Mouse (Mus musculus) cerebellum, postnatal 10 days (tissue): Measurements from ENCODE around the gene Dedd2.
A peak's percentile ranks its signal among the peaks of the same experiment; 100 is the strongest.
"Not testable (repeated sequence)": the region's sequence is repeated elsewhere in the genome, so short reads cannot be mapped to it uniquely, and the experiment has no call there.

Experiments used
- DNase-seq, 2 experiments: peaks; one replicate each; pipeline ENCODE4 v3.0.0; 2021; ENCODE audit warnings: mixed read lengths in 2 of 2

Dedd2 gene

GRCm38 (mm10) chr7:25220457-25221101 is at the start of gene Dedd2:
TSS of gene Dedd2 (minus strand) at chr7:25220615.
- DNase-seq: peak; percentile 42 to 47

DNA sequence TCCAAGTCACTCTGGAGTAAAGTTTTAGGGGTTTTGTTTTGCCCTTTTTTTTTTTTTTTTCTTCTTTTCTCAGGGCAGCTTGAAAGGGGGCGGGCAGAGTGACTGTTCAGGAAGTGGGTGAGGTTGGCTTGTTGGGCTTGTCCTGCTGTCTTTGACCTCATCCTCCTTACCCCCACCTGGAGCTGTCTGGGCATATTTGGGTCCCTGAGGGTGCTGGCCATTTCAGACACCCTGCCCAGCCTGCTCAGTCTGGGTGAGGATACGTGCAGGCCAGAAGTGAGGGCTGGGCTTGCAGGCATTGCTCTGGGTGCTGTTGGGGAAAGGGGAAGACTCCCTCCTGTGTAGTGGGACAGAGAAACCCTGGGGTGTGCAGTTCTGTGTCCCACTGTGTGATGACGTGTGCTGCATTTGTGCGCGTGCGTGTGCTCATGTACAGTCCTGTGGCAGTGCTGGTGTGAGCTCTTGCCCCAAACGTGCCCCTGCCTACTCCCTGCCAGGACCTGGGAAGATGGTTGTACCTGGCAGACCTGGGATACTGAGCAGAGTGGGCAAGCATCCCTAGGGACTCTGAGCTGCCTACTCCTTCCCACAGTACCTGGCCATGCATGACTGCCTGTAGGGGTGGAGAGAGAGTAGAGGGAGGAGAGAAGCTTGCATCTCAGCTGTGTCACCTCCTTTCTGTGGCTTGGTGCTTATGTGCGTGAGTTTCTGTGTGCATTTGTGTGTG is 49.3 kb upstream of the Dedd2 start:
- peak in 1 of 2 experiments; percentile 15 for DNase-seq

GRCm38 (mm10) chr7:25269029-25269428 is 48.6 kb upstream of the Dedd2 start:
- peak; percentile 23 to 36 for DNase-seq

GRCm38 (mm10) chr7:25268588-25268987 is 48.2 kb upstream of the Dedd2 start:
- no peak for DNase-seq

DNA sequence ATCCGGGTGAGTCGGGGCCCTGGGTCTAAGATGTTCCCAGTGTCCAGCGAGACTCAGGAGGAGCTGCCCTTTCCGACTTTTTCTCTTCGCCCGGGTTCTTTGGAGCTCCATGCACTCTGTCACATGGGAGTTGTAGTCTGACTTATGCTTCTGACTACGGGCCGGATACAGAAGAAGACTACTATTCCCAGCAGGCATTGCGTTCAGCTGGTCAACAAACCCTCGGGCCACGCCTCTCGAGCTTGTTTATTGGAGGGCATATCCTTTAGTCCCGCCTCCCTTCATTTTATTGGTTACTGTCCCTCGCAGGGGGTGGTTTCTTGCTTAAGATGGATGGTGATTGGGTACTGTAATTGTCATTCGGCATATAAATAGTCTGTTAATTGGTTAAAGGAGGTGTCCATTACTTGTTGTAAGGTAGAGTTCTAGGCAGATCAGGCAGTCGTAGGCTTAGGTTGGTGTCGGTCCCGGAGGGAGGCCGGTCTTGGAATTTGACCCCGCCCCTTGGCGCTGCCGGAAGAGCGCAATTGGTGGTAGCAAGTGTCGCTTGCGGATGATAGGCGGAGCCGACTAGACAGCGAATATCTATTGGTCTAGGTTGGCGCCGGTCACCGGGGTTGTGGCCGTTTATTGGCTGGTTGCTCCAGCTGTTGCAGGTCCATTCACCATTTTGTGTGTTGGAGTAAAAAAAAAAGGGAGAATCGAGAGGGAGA is 47.5 kb upstream of the Dedd2 start:
- DNase-seq: peak; percentile 99 to 100

DNA sequence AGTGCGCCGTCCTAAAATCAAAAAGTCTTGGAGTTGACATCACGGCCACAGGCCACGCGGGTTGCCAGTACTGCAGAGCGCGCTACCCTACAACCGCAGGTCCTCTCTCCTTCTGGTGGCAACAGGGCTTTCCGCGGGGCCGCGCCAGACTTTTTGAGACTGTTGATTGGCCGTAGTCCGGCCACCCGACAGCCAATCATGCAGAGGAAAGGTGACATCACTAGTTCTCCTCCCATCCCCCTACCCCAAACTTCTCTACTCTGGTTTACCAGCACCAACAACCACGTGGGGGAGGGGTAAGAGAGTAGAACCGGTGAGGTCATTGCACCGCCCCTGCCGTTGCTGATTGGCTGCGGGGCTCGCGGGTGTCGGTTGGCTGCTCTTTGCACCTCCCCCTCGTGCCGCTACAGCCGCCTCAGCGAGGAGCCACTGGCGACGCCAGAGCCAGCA is 46.9 kb upstream of the Dedd2 start, which contains the start of gene Cic:
TSS of gene Cic (plus strand) at position 404 of the 450 bp plus-strand sequence.
- DNase-seq: peak; percentile 100

DNA sequence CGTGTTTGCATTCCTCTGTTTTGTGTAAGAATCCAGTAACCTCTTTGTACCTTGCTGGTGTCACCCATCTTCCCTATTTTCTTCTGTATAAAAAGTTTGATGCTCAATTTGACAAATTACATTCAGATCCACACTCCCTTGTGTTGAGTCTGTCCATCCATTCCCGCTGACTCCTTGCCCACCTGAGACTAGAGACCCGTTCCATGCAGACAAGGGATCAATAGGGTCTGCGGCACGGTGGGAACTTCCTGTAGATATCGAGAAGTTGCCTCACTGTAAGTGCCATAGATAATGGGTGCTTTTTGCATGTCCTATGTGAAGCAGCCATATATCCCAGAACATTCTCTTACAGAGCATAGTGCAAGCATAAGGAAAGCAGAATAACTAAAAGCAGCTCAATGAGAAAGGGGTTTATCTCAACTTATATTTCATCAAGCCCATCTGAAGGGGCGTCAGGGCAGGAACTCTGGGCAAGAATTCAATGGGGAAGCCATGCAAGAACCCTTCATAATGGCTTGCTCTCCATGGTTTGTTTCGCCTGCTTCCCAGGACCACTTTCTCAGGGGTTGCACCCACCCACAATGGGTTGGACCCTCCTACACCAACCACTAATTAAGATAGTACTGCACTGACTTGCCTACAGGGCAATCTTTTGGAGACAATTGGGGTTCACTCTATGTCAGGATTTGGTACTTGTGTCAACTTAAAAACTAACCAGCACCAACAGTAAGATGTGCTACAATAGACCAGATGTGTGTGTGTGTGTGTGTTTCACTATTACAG is 46.0 kb upstream of the Dedd2 start:
- DNase-seq: no peak

DNA sequence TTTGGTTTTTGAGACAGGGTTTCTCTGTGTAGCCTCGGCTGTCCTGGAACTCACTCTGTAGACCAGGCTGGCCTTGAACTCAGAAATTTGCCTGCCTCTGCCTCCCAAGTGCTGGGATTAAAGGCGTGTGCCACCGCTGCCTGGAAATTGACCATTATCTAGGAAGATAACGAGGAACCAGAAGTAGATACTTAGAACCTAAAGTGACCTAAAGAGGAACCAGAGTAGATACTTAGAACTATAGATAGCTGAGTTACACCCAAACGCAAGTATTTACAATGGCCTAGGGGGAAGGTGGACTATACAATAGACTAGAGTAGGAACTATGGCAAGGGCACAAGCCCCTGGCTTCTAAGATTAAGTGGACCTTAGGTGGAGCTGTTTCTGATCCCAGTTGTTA is 45.3 kb upstream of the Dedd2 start:
- DNase-seq: not testable (repeated sequence)

DNA sequence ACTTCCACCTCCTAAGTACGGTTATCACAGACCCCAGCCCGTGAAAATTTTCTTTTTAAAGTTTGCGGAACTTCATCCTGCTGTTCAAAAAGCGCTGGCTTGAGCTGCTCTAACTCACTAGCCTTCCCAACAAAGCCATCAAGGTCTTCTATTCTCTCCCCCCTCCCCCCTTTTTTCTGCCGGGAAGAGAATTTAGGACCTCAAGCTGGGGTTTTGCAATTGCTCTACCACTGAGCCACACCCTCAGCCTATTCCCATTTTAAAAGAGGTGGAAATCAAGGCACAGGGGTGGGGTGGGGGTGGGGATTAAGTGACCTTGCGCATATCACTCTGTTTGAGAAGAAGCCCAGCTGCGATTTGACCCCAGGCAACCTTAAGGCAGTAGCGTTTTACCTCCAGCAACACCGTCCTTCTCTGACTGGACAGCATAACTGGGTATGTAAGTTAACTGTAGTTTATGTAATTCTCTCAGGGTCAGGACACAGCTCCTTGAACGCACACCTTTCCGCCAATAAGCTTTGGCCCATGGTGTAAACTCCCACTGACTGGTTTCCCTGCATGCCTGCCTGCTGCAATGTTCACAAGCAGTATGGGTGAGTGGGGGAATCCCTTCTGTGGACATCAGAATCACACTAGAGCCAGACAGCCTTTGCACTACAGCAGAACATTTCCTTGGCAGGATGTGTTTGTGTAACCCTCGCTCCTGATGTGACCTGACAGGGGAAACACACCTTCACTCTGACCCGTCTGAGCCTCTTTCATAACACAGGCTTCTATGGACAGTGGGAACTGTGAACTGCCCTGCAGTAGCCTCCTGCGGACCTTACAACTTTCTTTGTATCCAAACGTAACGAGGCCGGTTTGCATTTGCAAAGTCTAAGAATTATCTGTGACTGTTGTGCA is 43.8 kb upstream of the Dedd2 start:
- no peak for DNase-seq

DNA sequence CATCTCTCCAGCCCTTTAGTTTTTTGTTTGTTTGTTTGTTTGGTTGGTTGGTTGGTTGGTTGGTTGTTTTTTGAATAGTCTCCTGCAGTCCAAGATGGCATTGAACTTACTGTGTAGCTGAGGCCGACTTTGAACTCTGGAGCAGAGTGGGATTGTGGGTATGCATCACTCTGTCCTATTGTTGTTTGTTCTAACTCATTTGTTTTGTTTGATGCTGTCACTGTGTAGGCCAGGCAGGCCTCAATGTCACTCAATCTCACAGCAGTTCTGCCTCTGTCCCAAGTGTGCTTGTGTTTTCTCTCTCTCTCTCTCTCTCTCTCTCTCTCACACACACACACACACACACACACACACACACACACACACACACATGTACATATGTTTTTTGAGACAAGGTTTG is 41.5 kb upstream of the Dedd2 start:
- no peak for DNase-seq

DNA sequence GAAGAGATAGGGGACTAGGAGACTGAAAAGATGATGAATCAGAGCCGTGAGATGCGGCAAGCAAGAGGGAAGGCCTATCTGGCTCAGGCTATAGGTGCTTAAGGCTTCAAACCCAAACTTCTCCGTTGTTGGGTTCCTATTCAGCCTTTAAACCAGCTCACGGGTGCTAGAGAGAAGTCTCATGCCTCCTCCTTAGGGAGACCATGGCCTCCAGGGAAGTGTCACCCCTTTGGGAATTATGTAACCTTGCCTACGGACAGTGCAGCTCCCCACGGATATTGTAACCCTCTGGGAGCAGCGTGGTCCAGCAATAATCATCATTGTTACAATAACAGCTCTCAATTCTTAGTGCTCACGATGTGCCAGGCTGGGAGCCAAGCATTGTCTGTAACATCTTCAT is 31.4 kb upstream of the Dedd2 start:
- peak in 1 of 2 experiments; percentile 38 for DNase-seq

DNA sequence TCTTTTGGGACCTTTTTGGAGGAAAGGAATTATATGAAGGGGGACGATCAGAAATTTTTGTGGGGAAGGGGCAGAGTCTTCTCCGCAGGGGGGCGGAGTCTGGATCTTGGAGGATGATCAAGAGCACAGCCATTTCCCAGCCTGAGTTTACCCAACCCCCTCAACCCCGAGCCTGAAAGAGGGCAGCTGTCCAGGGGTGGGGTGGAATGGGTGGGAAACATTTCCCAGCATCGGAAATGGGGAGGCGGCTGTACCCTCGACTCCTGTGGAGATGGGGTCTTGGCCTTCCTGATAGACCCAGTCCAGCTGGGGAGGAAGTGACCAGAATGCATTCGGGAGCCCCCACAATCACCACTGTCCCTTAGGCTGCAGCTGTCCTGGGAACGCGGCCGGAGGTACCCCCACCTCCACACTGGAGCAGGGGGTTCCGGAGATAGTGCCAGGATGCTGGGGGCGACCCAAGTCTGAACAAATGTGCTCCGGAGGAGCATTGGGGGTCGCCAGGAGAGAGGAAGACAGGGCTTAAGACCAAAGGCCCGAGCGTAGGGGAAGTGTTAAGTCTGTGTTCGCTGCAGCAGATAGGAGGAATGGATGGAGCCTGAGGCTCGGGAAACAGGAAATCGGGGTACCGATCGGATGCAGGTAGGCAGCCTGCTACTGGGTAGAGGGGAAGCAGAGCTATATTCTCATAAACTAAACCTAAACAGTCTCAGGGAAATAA is 30.8 kb upstream of the Dedd2 start:
- DNase-seq: peak; percentile 82 to 84

DNA sequence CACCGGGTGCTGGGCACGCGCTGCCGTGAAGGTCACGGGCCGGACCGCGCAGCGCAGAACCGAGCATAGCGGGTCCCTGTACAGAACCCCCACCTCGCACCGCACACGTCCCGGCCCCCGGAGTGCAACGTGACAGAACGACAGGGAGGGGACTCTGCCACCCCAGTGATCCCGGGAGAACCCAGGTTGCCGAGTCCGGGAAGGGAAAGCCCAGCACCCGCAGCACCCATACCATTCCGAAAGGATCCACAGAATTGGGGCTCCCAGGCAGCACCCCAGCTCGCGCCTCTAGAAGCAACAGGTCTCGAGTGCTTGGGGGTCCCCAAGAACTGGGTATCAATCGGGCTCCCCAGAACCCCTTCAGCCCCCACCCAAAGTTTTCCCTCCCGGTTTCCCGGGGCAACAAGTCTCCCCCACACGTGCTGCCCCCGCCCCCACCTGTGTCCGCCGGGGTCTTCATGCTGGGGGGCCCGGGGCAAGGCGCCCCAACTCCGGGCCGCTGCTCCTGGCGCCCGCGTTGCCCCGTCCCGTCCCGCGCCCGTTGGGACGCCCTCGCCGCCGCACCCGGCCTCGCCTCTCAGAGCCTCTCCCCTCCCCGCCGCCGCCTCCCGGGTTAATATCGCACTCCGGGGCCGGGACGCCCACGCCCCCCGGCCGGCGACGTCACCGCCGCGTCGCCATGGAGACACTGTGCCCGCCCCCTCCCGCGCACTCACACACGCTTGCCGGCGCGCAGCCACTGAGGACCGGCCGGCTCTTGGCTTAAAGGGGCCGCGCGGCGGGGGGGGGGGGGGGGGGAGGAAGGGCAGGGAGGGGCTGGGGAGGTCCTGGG is 29.9 kb upstream of the Dedd2 start, which contains the start of gene Erf:
TSS of gene Erf (minus strand) at position 621 of the 832 bp plus-strand sequence.
- DNase-seq: peak; percentile 95 to 97

- peak; percentile 81 to 84 for DNase-seq
Observed at GRCm38 (mm10) chr7:25249314-25250140, 29.1 kb upstream of the Dedd2 start.

DNA sequence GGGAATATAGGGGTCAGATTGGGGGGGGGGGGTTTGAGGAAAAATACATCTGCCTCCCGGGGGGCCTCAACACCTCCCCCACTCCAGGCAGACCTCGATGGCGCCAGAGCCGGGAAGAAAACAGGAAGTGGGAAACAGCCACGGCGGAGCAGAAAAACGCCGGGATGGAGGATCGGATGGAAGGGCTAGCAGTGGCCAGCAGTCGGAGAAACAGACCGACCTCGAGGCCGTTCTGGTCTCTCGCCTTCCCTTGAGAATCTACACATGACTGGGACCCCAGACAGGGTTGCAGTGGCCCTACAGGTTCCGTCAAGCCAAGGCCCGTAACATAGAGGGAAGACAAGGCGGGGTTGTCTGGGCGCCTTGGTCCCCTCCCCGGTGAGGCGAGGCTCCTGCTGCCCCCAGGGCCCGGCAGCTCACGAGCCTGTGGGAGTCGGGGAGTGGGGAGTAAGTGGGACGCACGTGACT is 28.5 kb upstream of the Dedd2 start:
- peak; percentile 48 to 63 for DNase-seq

DNA sequence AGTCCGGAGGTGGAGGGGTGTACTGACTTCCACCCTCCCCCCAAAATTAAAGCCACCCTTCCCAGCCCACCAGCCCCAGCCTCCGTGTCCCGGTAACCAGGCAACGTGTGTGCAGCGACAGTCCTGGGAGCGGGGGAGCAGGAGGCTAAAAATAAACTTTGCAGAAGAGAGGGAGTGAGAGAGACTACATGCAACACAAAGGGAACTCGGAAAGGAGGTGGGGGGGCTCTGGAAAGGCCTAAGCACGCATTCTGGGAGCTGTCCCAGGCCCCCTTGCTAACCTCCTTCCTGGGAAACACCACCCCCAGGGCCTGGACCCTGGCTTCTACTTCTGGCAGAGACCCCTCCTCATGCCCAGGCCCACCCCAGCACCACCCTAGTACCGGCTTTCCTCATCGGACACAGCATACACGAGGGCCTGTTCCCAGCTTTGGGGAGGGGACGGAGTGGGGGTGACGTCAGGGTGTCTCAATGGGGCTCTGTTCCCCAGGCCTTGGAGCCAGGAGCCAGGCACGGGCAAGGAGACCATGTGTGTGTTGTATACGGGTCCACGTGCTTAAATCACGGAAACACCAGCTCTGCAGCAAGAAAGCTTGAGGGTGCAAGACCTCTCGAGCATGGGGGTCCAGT is 27.7 kb upstream of the Dedd2 start:
- peak; percentile 52 to 67 for DNase-seq

DNA sequence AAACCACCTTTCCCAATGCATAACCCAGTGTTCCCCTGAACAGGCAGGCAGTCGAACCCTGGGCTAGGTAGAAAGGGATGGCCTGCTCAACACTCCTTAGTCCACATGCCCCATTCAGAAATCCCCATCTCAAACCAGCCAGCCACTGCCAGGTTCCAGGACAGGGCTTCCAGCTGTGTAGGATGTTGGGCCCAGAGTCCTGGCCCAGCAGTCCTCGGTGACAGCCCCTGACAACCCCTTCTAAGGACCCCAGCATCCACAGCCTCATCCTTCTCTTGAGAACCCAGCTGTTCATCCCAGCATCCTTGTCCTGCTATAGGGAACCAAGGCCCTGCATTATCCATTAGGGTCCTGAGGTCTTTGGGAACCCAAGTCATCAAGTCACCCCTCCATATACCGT is 27.1 kb upstream of the Dedd2 start:
- DNase-seq: no peak

DNA sequence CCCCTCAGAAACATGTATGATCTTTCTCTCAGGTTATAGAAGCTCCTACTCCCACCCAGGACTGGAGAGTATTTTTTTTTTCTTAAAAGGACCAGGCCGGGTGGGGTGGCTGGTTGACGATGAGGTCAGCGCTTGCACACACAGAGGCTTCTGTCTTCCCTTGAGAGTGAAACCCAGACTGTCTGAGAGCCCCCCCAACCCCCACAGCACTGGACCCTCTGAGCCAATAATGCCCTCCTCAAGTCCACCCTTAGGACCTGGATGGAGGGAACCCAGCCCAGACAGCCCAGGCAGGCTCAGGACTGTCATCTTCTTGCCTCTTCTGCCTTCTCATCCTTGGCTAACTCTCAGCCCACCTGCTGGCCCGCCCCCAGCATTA is 26.3 kb upstream of the Dedd2 start:
- peak; percentile 51 for DNase-seq
